Mouse (Mus musculus) liver, embryonic 12.5 days (tissue): ENCODE results near the gene Ddx11. TPM values are rescaled to one million over a fixed set of nuclear protein-coding genes. Genes with fewer than 3 reads are reported as not detected.

Source experiments
- ATAC-seq: fragments of 200-750 bp; cut with Nextera tagmentation; 2 replicates; pipeline ENCODE4 v1.8.0; 2017; ENCODE audit warnings: moderate number of reproducible peaks, mild to moderate bottlenecking, moderate library complexity
- H3K27ac ChIP-seq: fragments of 300-500 bp; sonication (generic); 2 replicates; pipeline ENCODE4 v1.5.1; 2016; ENCODE audit warnings: mild to moderate bottlenecking
- H3K27me3 ChIP-seq: fragments of 300-500 bp; sonication (generic); replicated peaks from 2 replicates; pipeline ENCODE4 v1.6.1; 2016; ENCODE audit warnings: mild to moderate bottlenecking, moderate library complexity
- H3K36me3 ChIP-seq: fragments of 300-500 bp; sonication (generic); 2 replicates; pipeline ENCODE4 v1.6.1; 2016; ENCODE audit warnings: mild to moderate bottlenecking, moderate library complexity
- H3K4me1 ChIP-seq: fragments of 300-500 bp; sonication (generic); 2 replicates; pipeline ENCODE4 v1.6.1; 2016
- H3K4me2 ChIP-seq: fragments of 300-500 bp; sonication (generic); 2 replicates; pipeline ENCODE4 v1.6.1; 2016; ENCODE audit warnings: mild to moderate bottlenecking, moderate library complexity
- H3K4me3 ChIP-seq: fragments of 300-500 bp; sonication (generic); 2 replicates; pipeline ENCODE4 v1.5.1; 2016; ENCODE audit warnings: mild to moderate bottlenecking, moderate library complexity
- H3K9ac ChIP-seq: fragments of 300-500 bp; sonication (generic); 2 replicates; pipeline ENCODE4 v1.6.1; 2016; ENCODE audit warnings: mild to moderate bottlenecking, moderate library complexity
- H3K9me3 ChIP-seq: fragments of 300-500 bp; sonication (generic); replicated peaks from 2 replicates; pipeline ENCODE4 v1.6.1; 2016; ENCODE audit warnings: mild to moderate bottlenecking, moderate library complexity
- WGBS: fragments of 180-500 bp; shearing (Covaris S2); methylation state at CpG from one replicate; pipeline ENCODE4 v1.1.7; 2016; ENCODE audit not compliant: insufficient replicate concordance; 5-methylcytosine and 5-hydroxymethylcytosine counted together
- polyA plus RNA-seq: library from polyadenylated mRNA; unstranded; fragments of >200 nt; fragmentation: Nextera tagmentation; extraction: Ambion mirVana; gene quantifications from 2 replicates; pipeline ENCODE4 v1.2.1, GENCODE M21; 2016

The Ddx11 gene
- 15.5 and 16.1 TPM in 2 replicates for polyA plus RNA-seq

- peak within 1 kb of the TSS; percentile 82 for H3K4me3 ChIP-seq
- peak within 1 kb of the TSS; percentile 82 for H3K9ac ChIP-seq
- peaks cover 46% of the 10 kb centered on the region for H3K36me3 ChIP-seq
- H3K9me3 ChIP-seq, result no peaks in the 10 kb centered on the region
- ATAC-seq, result peak; percentile 86
- H3K4me2 ChIP-seq, result peak within 1 kb of the TSS; percentile 75
- 5% methylated on average over 45 of the region's 45 CpGs for WGBS
- H3K27me3 ChIP-seq, result no peaks in the 10 kb centered on the region
- peaks cover 33% of the 10 kb centered on the region for H3K4me1 ChIP-seq
- H3K27ac ChIP-seq, result peak within 1 kb of the TSS; percentile 93
Measured at GRCm38 (mm10) chr17:66123066-66123815, at the start of gene Ddx11. Ddx11 (plus strand) TSS chr17:66123520.

DNA sequence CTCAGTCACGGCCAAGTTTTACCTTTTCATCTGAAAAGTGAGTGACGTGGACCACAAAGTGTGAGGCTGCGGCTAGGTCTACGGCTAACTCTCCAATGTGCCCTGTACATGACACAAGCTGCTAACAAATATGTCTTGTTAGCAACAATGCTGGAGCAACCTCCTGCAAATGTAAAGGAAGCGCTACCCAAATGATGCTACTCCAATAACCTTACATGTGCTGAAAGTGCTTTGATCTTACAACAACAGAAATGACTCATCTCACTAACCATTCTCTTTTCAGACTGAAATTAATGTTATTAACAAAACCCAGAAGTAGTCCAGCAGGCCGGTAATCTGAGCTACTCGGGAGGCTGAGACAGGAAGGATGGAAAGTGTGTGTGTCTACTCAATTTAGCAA lies 49.3 kb upstream of the Ddx11 start:
- 79% methylated on average over 7 of the region's 7 CpGs for WGBS
- Histone ChIP-seq H3K4me3 (no peak overlapping the region), H3K4me2 (no peak overlapping the region), H3K9ac (no peak overlapping the region), H3K9me3 (no peaks in the 10 kb centered on the region), H3K27ac (no peak overlapping the region), H3K36me3 (peaks cover 6% of the 10 kb centered on the region; the same call in 1 of the 2 replicates), H3K4me1 (peaks cover 33% of the 10 kb centered on the region), H3K27me3 (no peaks in the 10 kb centered on the region)
- no peak for ATAC-seq

GRCm38 (mm10) chr17:66075827-66076173 lies 47.5 kb upstream of the Ddx11 start:
- 17% methylated on average over 12 of the region's 12 CpGs for WGBS
- Histone ChIP-seq H3K9ac (peak overlapping the region; percentile 85), H3K36me3 (peaks cover 22% of the 10 kb centered on the region), H3K4me3 (peak overlapping the region; percentile 94), H3K4me2 (peak overlapping the region; percentile 99), H3K27ac (peak overlapping the region; percentile 97; the same call in 1 of the 2 replicates), H3K27me3 (no peaks in the 10 kb centered on the region), H3K9me3 (no peaks in the 10 kb centered on the region), H3K4me1 (peaks cover 33% of the 10 kb centered on the region)
- no peak for ATAC-seq

- Histone ChIP-seq H3K27ac (peak overlapping the region; percentile 97), H3K4me3 (peak overlapping the region; percentile 94), H3K36me3 (peaks cover 28% of the 10 kb centered on the region), H3K4me1 (peaks cover 32% of the 10 kb centered on the region), H3K4me2 (peak overlapping the region; percentile 99), H3K9ac (peak overlapping the region; percentile 85), H3K9me3 (no peaks in the 10 kb centered on the region), H3K27me3 (no peaks in the 10 kb centered on the region)
- WGBS, result under 1% methylated on average over 89 of the region's 95 CpGs
- peak; percentile 82 for ATAC-seq
Measured at GRCm38 (mm10) chr17:66076174-66076927, 47.0 kb upstream of the Ddx11 start.

GRCm38 (mm10) chr17:66076934-66077333 lies 46.4 kb upstream of the Ddx11 start, which contains the start of gene Ankrd12:
Ankrd12 (minus strand) TSS chr17:66077089.
- Histone ChIP-seq H3K4me3 (peak within 1 kb of the TSS; percentile 94), H3K9me3 (no peaks in the 10 kb centered on the region), H3K27me3 (no peaks in the 10 kb centered on the region), H3K9ac (peak within 1 kb of the TSS; percentile 85), H3K4me2 (peak within 1 kb of the TSS; percentile 99), H3K27ac (peak within 1 kb of the TSS; percentile 97), H3K36me3 (peaks cover 33% of the 10 kb centered on the region), H3K4me1 (peaks cover 27% of the 10 kb centered on the region)
- WGBS, result under 1% methylated on average over 53 of the region's 53 CpGs
- ATAC-seq, result peak; percentile 95

DNA sequence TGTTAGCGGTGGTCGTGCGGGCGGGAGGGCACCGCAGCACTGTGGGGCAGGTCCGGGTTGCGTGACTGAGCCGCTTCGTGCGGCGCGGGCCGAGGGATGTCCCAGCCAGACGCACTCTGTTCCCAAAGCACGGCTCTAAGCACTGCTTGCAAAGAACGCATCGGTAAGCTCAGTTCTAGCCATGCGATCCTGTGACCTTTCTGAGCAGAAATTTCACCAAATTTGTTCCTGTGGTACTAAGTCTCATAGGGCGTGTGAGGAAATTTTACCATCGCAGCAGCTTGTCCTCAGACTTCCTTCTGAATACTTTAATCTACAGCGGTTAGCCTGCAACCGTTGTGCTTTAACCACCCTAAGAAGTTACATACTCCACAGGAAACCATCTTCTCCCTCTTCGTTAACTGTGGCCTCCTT lies 45.9 kb upstream of the Ddx11 start:
- peaks cover 25% of the 10 kb centered on the region for H3K4me1 ChIP-seq
- H3K27ac ChIP-seq, result peak overlapping the region; percentile 97
- peak; percentile 54 for ATAC-seq
- peaks cover 34% of the 10 kb centered on the region for H3K36me3 ChIP-seq
- under 1% methylated on average over 23 of the region's 23 CpGs for WGBS
- no peaks in the 10 kb centered on the region for H3K27me3 ChIP-seq
- peak overlapping the region; percentile 99 for H3K4me2 ChIP-seq
- H3K4me3 ChIP-seq, result peak overlapping the region; percentile 94
- H3K9me3 ChIP-seq, result no peaks in the 10 kb centered on the region
- H3K9ac ChIP-seq, result peak overlapping the region; percentile 85

DNA sequence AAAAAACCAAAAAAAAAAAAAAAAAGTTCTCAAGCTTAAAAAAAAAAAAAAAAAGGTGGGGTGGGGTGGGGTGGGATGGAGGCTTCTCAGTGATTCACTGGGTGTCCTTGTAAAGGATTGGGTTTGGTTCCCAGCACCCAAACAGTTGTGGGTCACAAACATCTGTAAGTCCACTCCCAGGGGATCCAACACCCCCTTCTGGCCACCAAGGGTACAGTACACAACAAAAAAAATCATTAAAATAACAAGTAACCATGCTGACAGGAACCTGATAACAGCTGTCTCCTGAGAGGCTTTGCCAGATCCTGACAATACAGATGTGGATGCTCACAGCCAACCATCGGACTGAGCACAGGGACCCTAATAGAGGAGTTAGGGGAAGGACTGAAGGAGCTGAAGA lies 38.8 kb upstream of the Ddx11 start:
- no peak for ATAC-seq
- WGBS, result 59% methylated on average over 1 of the region's 1 CpGs
- H3K36me3 ChIP-seq, result peaks cover 77% of the 10 kb centered on the region
- H3K4me1 ChIP-seq, result no peaks in the 10 kb centered on the region
- H3K27me3 ChIP-seq, result no peaks in the 10 kb centered on the region
- H3K4me2 ChIP-seq, result no peak overlapping the region
- no peak overlapping the region for H3K4me3 ChIP-seq
- no peaks in the 10 kb centered on the region for H3K9me3 ChIP-seq
- no peak overlapping the region for H3K27ac ChIP-seq
- H3K9ac ChIP-seq, result no peak overlapping the region

- Histone ChIP-seq H3K4me2 (no peak overlapping the region), H3K9me3 (no peaks in the 10 kb centered on the region), H3K4me1 (no peaks in the 10 kb centered on the region), H3K27ac (no peak overlapping the region), H3K9ac (no peak overlapping the region), H3K36me3 (peaks cover 74% of the 10 kb centered on the region), H3K4me3 (no peak overlapping the region), H3K27me3 (no peaks in the 10 kb centered on the region)
- 76% methylated on average over 1 of the region's 1 CpGs for WGBS
- ATAC-seq, result no peak
Measured at GRCm38 (mm10) chr17:66085038-66085437, 38.3 kb upstream of the Ddx11 start.

DNA sequence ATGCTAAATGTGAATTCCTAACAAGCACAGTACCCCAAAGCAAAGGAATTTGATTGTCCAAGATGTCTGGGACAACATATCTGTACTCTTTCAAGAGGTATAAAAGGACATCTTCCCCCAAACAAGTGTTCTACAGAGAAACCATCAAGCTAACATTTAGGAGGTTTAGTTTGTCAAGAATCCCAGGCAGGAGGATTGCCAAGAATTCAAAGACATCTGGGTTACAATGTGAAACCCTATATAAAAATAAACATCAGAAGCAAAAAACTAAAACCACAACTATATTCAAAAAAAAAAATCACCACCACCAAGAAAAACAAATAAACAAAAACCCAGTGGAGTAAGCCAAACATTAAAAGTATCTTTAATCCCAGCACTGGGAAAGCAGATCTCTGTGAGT lies 33.1 kb upstream of the Ddx11 start:
- Histone ChIP-seq H3K4me3 (no peak overlapping the region), H3K36me3 (peaks cover 75% of the 10 kb centered on the region), H3K4me1 (no peaks in the 10 kb centered on the region), H3K27me3 (no peaks in the 10 kb centered on the region), H3K4me2 (no peak overlapping the region), H3K9me3 (no peaks in the 10 kb centered on the region), H3K9ac (no peak overlapping the region), H3K27ac (no peak overlapping the region)
- no peak for ATAC-seq

DNA sequence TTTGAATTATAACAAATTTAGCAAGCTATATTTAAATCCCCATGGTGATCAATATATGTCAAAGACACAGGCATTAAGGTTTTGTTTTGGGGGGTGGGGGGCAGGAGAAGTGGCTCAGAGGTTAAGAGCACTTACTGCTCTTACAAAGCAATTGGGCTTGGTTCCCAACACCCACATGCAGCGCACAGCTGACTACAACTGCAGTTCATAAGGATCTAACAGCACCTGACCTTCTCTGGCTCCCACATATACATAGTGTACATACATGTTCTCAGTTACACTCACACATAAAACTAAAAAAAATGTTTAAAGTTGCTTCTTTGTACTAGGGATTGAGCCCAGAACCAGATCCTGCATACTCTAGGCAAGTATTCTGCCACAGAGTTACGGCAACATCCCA lies 31.9 kb upstream of the Ddx11 start:
- Histone ChIP-seq H3K4me2 (no peak overlapping the region), H3K4me3 (no peak overlapping the region), H3K27ac (no peak overlapping the region), H3K36me3 (peaks cover 63% of the 10 kb centered on the region), H3K4me1 (no peaks in the 10 kb centered on the region), H3K9me3 (no peaks in the 10 kb centered on the region), H3K27me3 (no peaks in the 10 kb centered on the region), H3K9ac (no peak overlapping the region)
- ATAC-seq, result no peak
- 83% methylated on average over 2 of the region's 2 CpGs for WGBS

DNA sequence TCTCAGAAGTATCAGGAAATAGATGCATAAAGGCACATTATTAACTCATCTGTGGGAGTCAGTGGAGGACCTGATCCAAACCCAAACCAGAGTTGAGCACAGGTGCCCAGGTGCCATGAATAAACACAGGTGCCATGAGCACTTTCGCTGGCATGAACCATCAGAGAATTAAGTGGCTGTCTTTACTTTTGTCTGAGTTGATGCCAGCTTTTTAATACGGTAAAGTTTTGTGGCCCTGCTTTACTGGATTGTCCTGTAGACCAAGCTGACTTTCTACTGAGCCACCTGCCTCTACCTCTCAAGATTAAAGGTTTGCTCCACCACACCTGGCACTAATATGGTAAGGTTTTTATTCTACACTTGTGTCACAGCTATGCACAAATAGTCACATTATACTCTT lies 31.3 kb upstream of the Ddx11 start:
- 80% methylated on average over 2 of the region's 2 CpGs for WGBS
- Histone ChIP-seq H3K27me3 (no peaks in the 10 kb centered on the region), H3K4me3 (no peak overlapping the region), H3K4me2 (no peak overlapping the region), H3K27ac (no peak overlapping the region), H3K4me1 (no peaks in the 10 kb centered on the region), H3K36me3 (peaks cover 60% of the 10 kb centered on the region), H3K9ac (no peak overlapping the region), H3K9me3 (no peaks in the 10 kb centered on the region)
- no peak for ATAC-seq

DNA sequence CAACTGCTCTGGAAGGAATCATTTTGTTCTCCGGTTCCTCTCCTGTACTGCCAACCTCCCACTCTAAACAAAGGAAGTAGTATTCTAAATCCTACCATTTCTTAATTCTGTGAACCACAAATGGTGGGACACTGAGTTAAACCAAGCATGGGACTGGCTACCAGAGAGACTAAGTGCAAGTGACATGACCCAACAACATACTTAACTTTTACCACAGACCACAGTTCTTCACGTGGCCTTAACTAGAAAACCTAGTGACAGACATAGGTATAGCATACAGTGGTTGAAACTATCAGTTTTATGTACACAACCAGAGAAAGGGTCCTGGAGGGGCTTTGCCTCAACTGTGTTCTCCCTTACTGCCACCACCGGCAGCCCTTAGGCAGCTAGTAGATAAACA lies 30.7 kb upstream of the Ddx11 start:
- Histone ChIP-seq H3K27me3 (no peaks in the 10 kb centered on the region), H3K27ac (no peak overlapping the region), H3K36me3 (peaks cover 55% of the 10 kb centered on the region), H3K4me2 (no peak overlapping the region), H3K4me1 (no peaks in the 10 kb centered on the region), H3K9ac (no peak overlapping the region), H3K4me3 (no peak overlapping the region), H3K9me3 (no peaks in the 10 kb centered on the region)
- WGBS, result 72% methylated on average over 3 of the region's 3 CpGs
- no peak for ATAC-seq
